In the genomic region with DNA sequence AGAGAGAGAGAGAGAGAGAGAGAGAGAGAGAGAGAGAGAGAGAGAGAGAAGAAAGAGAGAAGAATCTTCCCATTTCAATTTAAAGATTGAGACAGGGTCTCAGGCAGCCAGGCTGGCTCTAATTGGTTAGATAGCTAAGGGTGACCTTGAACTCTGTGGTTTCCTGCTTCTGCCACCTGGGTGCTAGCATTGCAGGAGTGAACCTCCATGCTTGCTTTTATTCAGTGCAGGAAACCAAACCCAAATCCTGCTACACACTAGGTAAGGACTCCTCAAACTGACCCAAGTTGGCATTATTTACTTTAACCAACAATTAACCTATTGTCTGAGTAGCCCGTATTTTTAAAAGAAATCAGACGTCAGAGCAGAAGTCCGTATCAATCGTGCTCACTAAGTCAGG, we compare ENCODE assay signal across 14 mouse cellular contexts. TPM values are rescaled to one million over a fixed set of nuclear protein-coding genes. Genes with fewer than 3 reads are reported as not detected.
A peak's percentile ranks its signal among the peaks of the same experiment; 100 is the strongest.
DNase-seq lines count a peak whose midpoint lies in the region; ATAC-seq and TF ChIP-seq lines count a peak whose summit lies in the region.
"Had no signal": no experiment of that assay in that cellular context is flagged by ENCODE, and none has a peak within 500 bp of the region (broad histone marks: within the 10 kb centered on the region; RNA-seq: fewer than 3 reads in every experiment).

No protein-coding gene starts in this region.

- H3K27ac ChIP-seq in heart, adult 2 months, result peak overlapping the region; percentile 48; the same call in 1 of the 2 replicates
- H3K27ac ChIP-seq in heart, embryonic 12.5 days (ENCODE audit: poor library complexity, severe bottlenecking), result no peak overlapping the region
- H3K27ac ChIP-seq in midbrain, embryonic 14.5 days (replicated peaks; ENCODE audit: low read depth, low read length), result 0 out of 2 replicates have a peak overlapping the region, but pooled peaks have one; percentile 56
- H3K27ac ChIP-seq in midbrain, embryonic 15.5 days, result no peak overlapping the region
- H3K27ac ChIP-seq in hindbrain, postnatal 0 days, result peak overlapping the region; percentile 77
- no peak overlapping the region for H3K27ac ChIP-seq in liver, postnatal 0 days (ENCODE audit: low read depth)
- H3K27ac ChIP-seq: forebrain, embryonic 13.5 days had no signal

- no peak for TF ChIP-seq CTCF in heart, adult 2 months (IDR thresholded peaks at IDR 0.05)
- TF ChIP-seq CTCF in hindbrain, postnatal 0 days (IDR thresholded peaks at IDR 0.05; ENCODE audit: low read depth), result no peak
- TF ChIP-seq CTCF in liver, postnatal 0 days (IDR thresholded peaks at IDR 0.05; ENCODE audit: low read depth), result no peak

- no peak for ATAC-seq in heart, embryonic 12.5 days (ENCODE audit: insufficient number of reproducible peaks, low FRiP score)
- no peak for ATAC-seq in midbrain, embryonic 14.5 days (ENCODE audit: low FRiP score, low TSS enrichment)
- ATAC-seq in midbrain, embryonic 15.5 days (replicated peaks), result no peak
- no peak for ATAC-seq in hindbrain, postnatal 0 days
- no peak for ATAC-seq in liver, postnatal 0 days
- ATAC-seq: forebrain, embryonic 13.5 days had no signal

- H3K9me3 ChIP-seq in heart, embryonic 12.5 days (replicated peaks), result no peaks in the 10 kb centered on the region
- H3K9me3 ChIP-seq in midbrain, embryonic 14.5 days (ENCODE audit: control insufficient read depth, low read length), result no peaks in the 10 kb centered on the region
- H3K9me3 ChIP-seq in midbrain, embryonic 15.5 days, result no peaks in the 10 kb centered on the region
- no peaks in the 10 kb centered on the region for H3K9me3 ChIP-seq in hindbrain, postnatal 0 days (ENCODE audit: low read length)
- no peaks in the 10 kb centered on the region for H3K9me3 ChIP-seq in liver, postnatal 0 days (ENCODE audit: low read length)
- H3K9me3 ChIP-seq: forebrain, embryonic 13.5 days had no signal

- no peak overlapping the region for H3K9ac ChIP-seq in heart, adult 2 months (ENCODE audit: low read depth, low read length)
- no peak overlapping the region for H3K9ac ChIP-seq in heart, embryonic 12.5 days
- H3K9ac ChIP-seq in midbrain, embryonic 14.5 days (replicated peaks; ENCODE audit: low read length), result no peak overlapping the region
- no peak overlapping the region for H3K9ac ChIP-seq in midbrain, embryonic 15.5 days
- no peak overlapping the region; the same call in 1 of the 2 replicates for H3K9ac ChIP-seq in hindbrain, postnatal 0 days (replicated peaks; ENCODE audit: low read length)
- H3K9ac ChIP-seq in liver, postnatal 0 days (replicated peaks), result no peak overlapping the region
- H3K9ac ChIP-seq: forebrain, embryonic 13.5 days had no signal

- no peak for TF ChIP-seq EP300 in heart, adult 2 months (IDR thresholded peaks at IDR 0.05; ENCODE audit: insufficient read depth, low read depth, low read length)
- TF ChIP-seq EP300 in liver, postnatal 0 days (IDR thresholded peaks at IDR 0.05; ENCODE audit: low read depth), result no peak

- no peaks in the 10 kb centered on the region for H3K79me2 ChIP-seq in heart, adult 2 months (replicated peaks; ENCODE audit: control insufficient read depth, insufficient read depth, low read length)

- WGBS in heart, adult 2 months, result 59% methylated on average over 4 of the region's 4 CpGs
- 68% methylated on average over 4 of the region's 4 CpGs for WGBS in heart, embryonic 12.5 days
- 56% methylated on average over 4 of the region's 4 CpGs for WGBS in midbrain, embryonic 14.5 days
- 50% methylated on average over 4 of the region's 4 CpGs for WGBS in midbrain, embryonic 15.5 days
- WGBS in hindbrain, postnatal 0 days, result 40% methylated on average over 4 of the region's 4 CpGs
- 61% methylated on average over 4 of the region's 4 CpGs for WGBS in liver, postnatal 0 days (ENCODE audit: insufficient replicate concordance)

- H3K36me3 ChIP-seq in heart, adult 2 months (ENCODE audit: control insufficient read depth, insufficient read depth, low read length), result peaks cover 5% of the 10 kb centered on the region; the same call in 1 of the 2 replicates
- no peaks in the 10 kb centered on the region for H3K36me3 ChIP-seq in heart, embryonic 12.5 days
- H3K36me3 ChIP-seq in midbrain, embryonic 14.5 days (ENCODE audit: control insufficient read depth, insufficient read depth, low read length), result no peaks in the 10 kb centered on the region
- no peaks in the 10 kb centered on the region for H3K36me3 ChIP-seq in midbrain, embryonic 15.5 days (replicated peaks)
- H3K36me3 ChIP-seq in hindbrain, postnatal 0 days (ENCODE audit: insufficient read depth, low read length), result no peaks in the 10 kb centered on the region
- no peaks in the 10 kb centered on the region for H3K36me3 ChIP-seq in liver, postnatal 0 days (replicated peaks; ENCODE audit: insufficient read depth, low read length)

- peaks cover 7% of the 10 kb centered on the region for H3K4me1 ChIP-seq in heart, adult 2 months (ENCODE audit: control insufficient read depth, insufficient read depth, low read length)
- H3K4me1 ChIP-seq in heart, embryonic 12.5 days (replicated peaks), result peaks cover 14% of the 10 kb centered on the region
- H3K4me1 ChIP-seq in midbrain, embryonic 14.5 days (ENCODE audit: control insufficient read depth, insufficient read depth, low read length), result no peaks in the 10 kb centered on the region
- H3K4me1 ChIP-seq in midbrain, embryonic 15.5 days, result 0 out of 2 replicates have a peak, but pooled peaks cover 3% of the 10 kb centered on the region
- H3K4me1 ChIP-seq in hindbrain, postnatal 0 days (ENCODE audit: insufficient read depth, low read length), result no peaks in the 10 kb centered on the region
- peaks cover 24% of the 10 kb centered on the region for H3K4me1 ChIP-seq in liver, postnatal 0 days (ENCODE audit: insufficient read depth)
- H3K4me1 ChIP-seq: forebrain, embryonic 13.5 days had no signal

- intact Hi-C loops in heart, adult 2 months (cut with DNase I), result no loop called here

- TF ChIP-seq POLR2A in heart, adult 2 months (IDR thresholded peaks at IDR 0.05; ENCODE audit: insufficient read depth, low read depth, low read length), result no peak

- no peak overlapping the region for H3K4me3 ChIP-seq in heart, adult 2 months
- H3K4me3 ChIP-seq in heart, embryonic 12.5 days, result no peak overlapping the region
- H3K4me3 ChIP-seq in midbrain, embryonic 14.5 days (replicated peaks; ENCODE audit: low read depth, low read length), result no peak overlapping the region
- no peak overlapping the region for H3K4me3 ChIP-seq in midbrain, embryonic 15.5 days
- no peak overlapping the region for H3K4me3 ChIP-seq in hindbrain, postnatal 0 days (ENCODE audit: low read length)
- H3K4me3 ChIP-seq in liver, postnatal 0 days (ENCODE audit: low read depth, low read length), result no peak overlapping the region
- H3K4me3 ChIP-seq: forebrain, embryonic 13.5 days had no signal

- no peaks in the 10 kb centered on the region for H3K27me3 ChIP-seq in heart, adult 2 months (ENCODE audit: control insufficient read depth, insufficient read depth, low read length)
- H3K27me3 ChIP-seq in heart, embryonic 12.5 days (replicated peaks), result no peaks in the 10 kb centered on the region
- no peaks in the 10 kb centered on the region for H3K27me3 ChIP-seq in midbrain, embryonic 14.5 days (ENCODE audit: control insufficient read depth, insufficient read depth, low read length)
- no peaks in the 10 kb centered on the region for H3K27me3 ChIP-seq in midbrain, embryonic 15.5 days (replicated peaks)
- H3K27me3 ChIP-seq in hindbrain, postnatal 0 days (ENCODE audit: insufficient read depth, low read length), result no peaks in the 10 kb centered on the region
- no peaks in the 10 kb centered on the region for H3K27me3 ChIP-seq in liver, postnatal 0 days (ENCODE audit: insufficient read depth, low read length)
- H3K27me3 ChIP-seq: forebrain, embryonic 13.5 days had no signal

- H3K4me2 ChIP-seq in heart, embryonic 12.5 days, result no peak overlapping the region
- H3K4me2 ChIP-seq in midbrain, embryonic 14.5 days (ENCODE audit: low read length), result no peak overlapping the region
- H3K4me2 ChIP-seq in midbrain, embryonic 15.5 days, result no peak overlapping the region
- H3K4me2 ChIP-seq in hindbrain, postnatal 0 days (ENCODE audit: low read depth, low read length), result no peak overlapping the region
- no peak overlapping the region for H3K4me2 ChIP-seq in liver, postnatal 0 days (ENCODE audit: low read depth, low read length)
- H3K4me2 ChIP-seq: forebrain, embryonic 13.5 days; heart, embryonic 11.5 days had no signal

- DNase-seq in heart, adult 2 months, result no peak
- DNase-seq in midbrain, embryonic 14.5 days, result no peak
- DNase-seq in hindbrain, postnatal 0 days (ENCODE audit: low spot score), result no peak
- DNase-seq in thymus, postnatal 36 days, result peak; percentile 50 to 68
- no peak for DNase-seq in liver, postnatal 0 days
- DNase-seq in kidney, adult 11 months, result no peak
- DNase-seq: kidney, postnatal 36 days; liver; lung, postnatal 10 days; right cerebral cortex, postnatal 14 days had no signal

RNA-seq across cellular contexts. Expression of a gene that starts 10.5 kb away (rescaled TPM):
- total RNA-seq in heart, adult 2 months (2021), result 10 to 100 TPM; 31.3 to 32.4 TPM
- polyA plus RNA-seq in heart, adult 2 months (2012; rRNA removed), result 12.6 and 23.1 TPM in 2 replicates
- polyA plus RNA-seq in heart, embryonic 12.5 days (2016; fragmentation: Nextera tagmentation; extraction: Ambion mirVana), result 15.0 and 15.6 TPM in 2 replicates
- 31.7 and 38.4 TPM in 2 replicates for polyA plus RNA-seq in midbrain, embryonic 14.5 days (2014; fragmentation: Nextera tagmentation; extraction: Ambion mirVana)
- 22.5 and 24.5 TPM in 2 replicates for polyA plus RNA-seq in midbrain, embryonic 15.5 days (2015; fragmentation: Nextera tagmentation; extraction: Ambion mirVana)
- 38.6 and 39.9 TPM in 2 replicates for total RNA-seq in hindbrain, postnatal 0 days (2014; rRNA removed)
- 15.4 and 15.9 TPM in 2 replicates for polyA plus RNA-seq in hindbrain, postnatal 0 days (2015; fragmentation: Nextera tagmentation; extraction: Ambion mirVana)
- polyA plus RNA-seq in liver, postnatal 0 days (2015; fragmentation: Nextera tagmentation; extraction: Ambion mirVana), result 3.5 and 4.0 TPM in 2 replicates

Comparison
In these comparisons a context has a peak if more than half of its experiments do, and no peak if none do; other contexts are left out.
1. H3K27ac ChIP-seq: peak in heart, adult 2 months (single experiment), midbrain, embryonic 14.5 days (single experiment) and hindbrain, postnatal 0 days (single experiment); none in heart, embryonic 12.5 days (single experiment), midbrain, embryonic 15.5 days (single experiment) and liver, postnatal 0 days (single experiment).
2. DNase-seq: peak in thymus, postnatal 36 days (2 of 2); none in heart, adult 2 months (0 of 2), midbrain, embryonic 14.5 days (single experiment), hindbrain, postnatal 0 days (single experiment), liver, postnatal 0 days (single experiment) and kidney, adult 11 months (single experiment).